Mouse (Mus musculus): Measurements from ENCODE around the gene Gnb3.
A peak's percentile ranks its signal among the peaks of the same experiment; 100 is the strongest.

Gnb3 gene

DNA sequence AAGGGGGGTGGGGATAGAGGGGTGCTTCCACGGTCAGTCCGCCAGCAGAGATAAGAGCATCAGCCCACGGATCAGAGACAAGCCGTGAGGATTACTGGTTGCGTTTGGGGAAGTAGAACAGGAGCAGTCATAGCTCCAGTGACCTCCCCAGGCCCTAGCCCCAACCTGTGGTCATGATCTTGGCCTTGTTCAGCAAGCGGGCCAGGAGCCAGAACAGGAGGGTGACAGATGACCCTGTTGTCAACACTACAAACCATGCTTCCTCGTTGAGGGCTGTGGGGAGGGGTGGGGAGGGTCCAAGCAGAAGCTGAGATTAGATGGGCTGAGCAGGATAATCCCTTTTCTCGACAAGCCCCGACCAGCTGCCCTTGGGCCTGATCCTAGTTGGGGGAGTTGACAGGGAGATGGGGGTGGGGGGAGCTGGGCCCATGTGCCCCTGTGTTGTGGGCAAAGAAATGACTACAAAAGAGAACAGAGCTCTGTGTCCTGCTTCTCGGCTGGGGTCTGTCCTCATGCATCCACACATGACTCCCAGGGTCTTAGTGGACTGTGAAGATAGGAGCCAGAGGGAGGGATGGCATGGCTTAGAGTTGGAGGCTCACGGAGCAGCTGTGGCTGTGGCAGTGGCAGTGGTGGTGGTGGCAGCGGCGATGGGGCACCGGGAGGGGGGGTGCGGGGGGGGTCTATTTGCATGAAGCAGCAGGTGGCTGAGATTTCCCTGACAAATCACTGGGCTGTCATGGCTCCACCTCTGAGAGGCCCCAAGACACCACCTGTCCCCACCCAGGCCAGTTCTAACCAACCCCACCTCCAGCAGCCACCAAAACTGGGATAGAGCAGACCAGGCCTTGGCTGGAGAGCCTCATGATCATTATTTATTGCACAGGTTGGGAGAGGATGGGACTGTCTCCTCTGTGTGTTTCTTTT lies at the start of gene Gnb3:
Gene Gnb3 (minus strand): TSS at position 35 of the 927 bp plus-strand sequence.
- no peak for DNase-seq (ENCODE audit: low read depth in 2 of 2, low spot score in 2 of 2)

DNA sequence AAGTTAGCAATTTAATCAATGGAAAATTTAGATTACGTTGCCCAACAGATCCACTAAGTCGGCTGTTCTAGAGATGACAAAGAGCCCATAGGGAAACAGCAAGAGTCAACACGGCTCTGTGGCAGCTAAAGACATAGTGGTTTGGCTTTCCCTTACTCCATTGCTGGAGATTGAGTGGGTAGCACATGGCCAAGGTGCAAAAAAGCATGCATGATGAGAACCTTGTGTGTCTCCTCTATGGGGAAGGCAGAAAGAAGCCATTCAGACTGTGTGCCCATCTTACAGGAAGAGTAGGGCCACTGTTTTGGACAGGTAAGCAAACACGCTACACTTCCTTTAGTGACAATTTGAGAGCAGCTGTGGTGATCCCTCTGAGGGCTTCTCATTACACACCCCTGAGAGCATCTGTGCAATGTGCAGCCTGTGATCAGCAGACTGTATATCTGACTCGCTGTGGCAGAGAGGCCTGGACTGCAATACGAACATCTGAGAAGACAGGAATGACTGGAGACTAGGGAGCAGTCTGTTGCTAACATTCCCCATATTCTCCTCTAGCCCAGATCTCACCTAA lies 48.6 kb upstream of the Gnb3 start:
- DNase-seq (ENCODE audit: low read depth in 2 of 2, low spot score in 2 of 2): no peak

DNA sequence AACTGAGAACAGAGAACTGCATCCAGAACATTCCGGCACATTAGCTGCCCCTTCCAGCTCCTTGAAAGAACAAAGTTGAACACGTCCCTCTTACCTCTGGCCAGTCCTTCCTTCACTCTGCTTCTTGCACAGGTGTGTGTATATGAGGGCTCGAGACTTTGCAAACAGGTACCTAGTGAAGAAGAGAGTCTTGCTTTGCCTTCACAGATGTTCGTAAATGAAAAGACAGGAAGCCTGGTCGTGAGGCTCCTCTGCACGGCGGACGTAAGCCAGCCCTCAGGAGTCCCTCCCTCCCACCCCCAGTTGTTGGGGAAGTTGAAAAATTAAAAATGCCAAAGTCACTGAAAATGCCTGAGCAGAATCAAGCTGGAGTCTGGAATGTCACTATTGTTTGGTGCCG lies 47.9 kb upstream of the Gnb3 start, which contains the start of gene Cd4:
Gene Cd4 (minus strand): TSS at position 236 of the 400 bp plus-strand sequence.
- DNase-seq (ENCODE audit: low read depth in 2 of 2, low spot score in 2 of 2): no peak

DNA sequence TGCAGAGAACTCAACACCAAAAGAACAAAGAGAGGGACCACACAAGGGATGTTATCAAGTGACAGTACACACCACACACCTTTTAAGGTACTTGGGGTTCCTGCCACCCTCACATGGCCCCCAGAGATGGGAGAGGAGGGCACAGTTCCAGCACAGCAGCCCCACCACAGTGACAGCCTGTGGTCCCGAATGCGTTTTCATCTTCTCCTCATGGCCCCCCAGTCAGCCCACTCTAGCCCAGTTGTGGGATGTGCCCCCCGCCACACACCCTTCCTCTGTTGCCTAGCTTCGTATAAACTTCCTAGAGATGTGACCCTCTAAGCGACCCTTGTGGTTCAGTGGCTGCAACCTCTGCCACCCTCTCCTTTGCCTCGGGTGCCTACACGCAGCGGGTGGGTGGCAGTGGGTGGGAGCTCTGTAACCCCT lies 45.9 kb upstream of the Gnb3 start:
- DNase-seq (ENCODE audit: low read depth in 2 of 2, low spot score in 2 of 2): peak; percentile 59 to 62

DNA sequence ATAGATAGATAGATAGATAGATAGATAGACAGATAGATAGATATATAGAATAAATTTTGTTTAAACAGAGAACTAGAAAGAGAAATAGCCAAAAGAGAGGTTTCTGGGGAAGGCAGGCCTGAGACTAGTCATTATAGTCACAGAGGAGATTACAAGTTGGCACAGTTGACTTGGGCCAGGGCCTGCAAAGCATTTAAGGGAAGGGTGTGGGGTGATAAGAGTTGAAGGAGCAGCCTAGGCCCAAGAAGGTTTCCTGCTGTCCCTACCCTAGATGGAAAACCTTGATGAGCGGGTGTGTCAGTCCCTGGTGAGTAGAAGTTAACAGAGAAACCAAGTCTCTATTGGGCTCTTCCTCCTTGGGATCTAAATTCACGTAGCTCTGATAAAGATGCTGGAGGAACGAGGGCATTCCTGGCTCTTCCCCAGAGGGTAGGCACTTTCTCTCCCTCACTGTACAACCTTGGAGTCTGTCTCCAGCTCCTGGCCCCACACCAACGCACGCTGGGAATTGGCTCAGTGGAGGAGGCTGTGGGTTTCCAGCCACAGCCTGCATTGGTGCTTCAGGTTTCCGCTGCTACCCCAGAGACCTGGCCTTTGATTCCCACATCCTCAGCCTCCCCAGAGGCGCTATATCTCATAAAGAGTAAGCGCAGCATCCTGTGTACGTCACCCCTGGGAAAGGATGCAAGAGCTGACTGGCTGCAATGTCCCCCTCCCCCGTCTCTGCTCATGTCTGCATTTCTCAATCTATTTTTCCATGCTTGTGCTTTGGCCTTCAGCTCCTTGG lies 44.8 kb upstream of the Gnb3 start:
- DNase-seq (ENCODE audit: low read depth in 2 of 2, low spot score in 2 of 2): peak; percentile 52 to 69

DNA sequence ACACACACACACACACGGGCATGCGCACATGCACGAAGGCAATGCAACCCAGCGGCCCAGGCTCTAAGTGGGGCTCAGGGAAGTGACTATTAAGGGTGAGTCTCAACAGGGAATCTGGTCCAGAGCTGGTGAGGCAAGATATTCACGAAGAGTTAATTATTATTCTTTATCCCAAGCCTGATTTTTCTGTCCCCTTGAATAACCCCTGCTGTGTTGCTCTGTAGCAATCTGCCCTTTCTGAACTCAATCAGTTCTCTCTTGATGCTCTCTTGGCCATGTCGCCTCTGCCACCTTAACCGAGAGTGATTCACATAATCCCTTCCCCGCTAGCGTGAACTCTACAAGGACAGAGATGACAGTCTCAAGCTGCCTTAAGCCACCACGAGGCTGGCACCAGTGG lies 43.3 kb upstream of the Gnb3 start:
- no peak for DNase-seq (ENCODE audit: low read depth in 2 of 2, low spot score in 2 of 2)

DNA sequence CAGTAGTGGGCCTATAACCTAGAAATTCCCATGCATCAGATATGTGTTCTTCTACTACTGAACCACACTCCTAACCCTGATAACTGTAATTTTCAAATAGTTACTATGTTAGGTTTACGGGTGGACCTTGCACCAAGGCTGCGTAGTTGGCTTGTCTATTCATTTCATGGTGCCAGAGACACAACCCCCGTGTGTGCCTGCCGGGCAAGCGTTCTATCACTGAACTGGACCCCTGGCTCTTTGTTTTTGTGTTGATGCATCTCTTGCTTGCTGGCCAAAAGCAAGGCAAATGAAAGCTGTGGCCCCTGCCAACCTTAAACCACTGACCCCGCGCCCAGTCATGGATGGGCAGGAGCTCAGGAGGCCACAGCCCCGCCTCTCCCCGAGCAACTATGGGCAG lies 41.7 kb upstream of the Gnb3 start:
- DNase-seq (ENCODE audit: low read depth in 2 of 2, low spot score in 2 of 2): no peak

DNA sequence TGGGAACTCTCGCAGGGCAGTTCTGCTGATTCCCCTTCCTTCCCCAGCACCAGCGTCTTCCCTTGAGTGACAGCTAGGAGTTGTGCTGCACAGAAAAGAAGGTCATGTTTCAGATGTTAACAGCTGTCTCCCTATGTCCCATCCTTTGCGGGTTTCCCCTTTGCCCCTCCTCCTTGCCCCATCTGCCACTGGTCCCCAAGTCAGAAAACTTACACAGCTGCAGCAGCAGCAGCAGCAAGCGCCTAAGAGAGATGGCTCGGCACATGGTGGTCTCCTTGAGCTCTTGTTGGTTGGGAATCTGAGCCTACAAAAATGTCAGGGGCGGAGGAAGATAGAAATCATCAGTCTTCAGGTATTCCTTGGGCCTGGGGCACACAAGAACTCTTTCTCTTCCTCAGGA lies 39.3 kb upstream of the Gnb3 start:
- DNase-seq (ENCODE audit: low read depth in 2 of 2, low spot score in 2 of 2): no peak

DNA sequence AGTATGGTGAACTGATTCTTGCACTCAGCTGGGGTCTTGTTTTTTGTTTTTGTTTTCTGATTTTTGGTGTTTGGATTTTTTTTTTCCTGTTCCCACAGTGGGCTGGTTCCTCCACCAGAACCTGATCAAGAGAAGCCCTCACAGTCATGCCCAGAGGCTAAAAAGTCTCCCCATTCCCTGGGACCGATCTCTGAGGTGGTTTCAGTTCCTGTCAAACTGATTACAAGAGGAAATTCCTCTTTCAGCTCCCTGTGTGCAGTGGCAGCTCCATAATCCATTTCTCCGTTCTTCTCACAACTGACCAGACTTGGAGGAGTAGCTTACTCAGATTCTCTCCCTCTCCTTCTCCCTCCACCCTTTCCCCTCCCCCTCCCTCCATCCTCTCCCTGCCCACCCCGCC lies 34.3 kb upstream of the Gnb3 start:
- DNase-seq (ENCODE audit: low read depth in 2 of 2, low spot score in 2 of 2): no peak

DNA sequence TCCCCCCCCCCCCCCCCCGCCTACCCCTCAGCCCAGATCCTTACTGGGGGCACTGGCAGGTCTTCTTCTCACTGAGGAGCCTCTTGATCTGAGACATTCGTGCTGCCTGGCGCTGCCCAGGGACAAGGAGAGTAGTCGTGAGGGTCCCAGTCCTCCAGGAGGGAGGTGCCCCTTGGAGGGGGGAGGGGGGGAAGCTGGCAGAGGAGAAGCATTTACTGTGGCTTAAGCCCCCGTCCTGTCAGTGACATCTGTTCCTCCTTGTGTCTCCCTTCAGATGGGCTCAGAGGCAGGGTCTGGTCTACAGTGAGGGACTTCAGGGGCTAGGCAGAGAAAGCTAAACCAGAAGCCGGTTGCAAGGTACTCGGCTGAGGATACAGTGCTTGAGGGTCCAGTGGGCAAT lies 26.5 kb upstream of the Gnb3 start:
- no peak for DNase-seq (ENCODE audit: low read depth in 2 of 2, low spot score in 2 of 2)

DNA sequence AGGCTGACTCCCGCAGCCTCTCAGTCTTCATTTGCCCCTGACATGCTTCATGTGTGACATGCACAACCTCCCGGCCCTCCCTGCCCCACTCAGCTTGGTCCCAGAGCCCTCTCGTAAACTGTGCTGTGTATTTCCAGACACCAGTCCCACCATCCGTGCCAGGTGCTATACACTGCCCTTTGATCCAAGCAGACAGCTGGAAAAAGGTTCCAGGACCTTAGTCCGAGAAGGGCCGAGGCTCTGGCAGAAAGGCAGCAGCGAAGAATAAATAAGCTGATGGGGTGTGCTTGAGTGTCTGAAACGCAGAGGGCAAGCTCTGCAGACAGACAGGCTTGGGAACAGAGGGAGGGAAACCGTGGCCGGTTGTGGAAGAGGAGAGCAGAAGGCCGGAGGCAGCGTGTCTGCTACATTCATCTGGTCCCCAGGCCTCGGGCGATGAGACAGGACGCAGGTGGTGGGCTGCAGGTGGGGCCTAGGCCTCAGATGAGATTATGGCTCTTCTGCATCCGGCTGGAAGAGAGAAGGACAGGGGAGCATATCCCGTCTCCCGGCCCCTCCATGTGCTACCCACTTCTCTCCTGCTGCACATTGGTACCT lies 25.8 kb upstream of the Gnb3 start:
- DNase-seq (ENCODE audit: low read depth in 2 of 2, low spot score in 2 of 2): no peak

DNA sequence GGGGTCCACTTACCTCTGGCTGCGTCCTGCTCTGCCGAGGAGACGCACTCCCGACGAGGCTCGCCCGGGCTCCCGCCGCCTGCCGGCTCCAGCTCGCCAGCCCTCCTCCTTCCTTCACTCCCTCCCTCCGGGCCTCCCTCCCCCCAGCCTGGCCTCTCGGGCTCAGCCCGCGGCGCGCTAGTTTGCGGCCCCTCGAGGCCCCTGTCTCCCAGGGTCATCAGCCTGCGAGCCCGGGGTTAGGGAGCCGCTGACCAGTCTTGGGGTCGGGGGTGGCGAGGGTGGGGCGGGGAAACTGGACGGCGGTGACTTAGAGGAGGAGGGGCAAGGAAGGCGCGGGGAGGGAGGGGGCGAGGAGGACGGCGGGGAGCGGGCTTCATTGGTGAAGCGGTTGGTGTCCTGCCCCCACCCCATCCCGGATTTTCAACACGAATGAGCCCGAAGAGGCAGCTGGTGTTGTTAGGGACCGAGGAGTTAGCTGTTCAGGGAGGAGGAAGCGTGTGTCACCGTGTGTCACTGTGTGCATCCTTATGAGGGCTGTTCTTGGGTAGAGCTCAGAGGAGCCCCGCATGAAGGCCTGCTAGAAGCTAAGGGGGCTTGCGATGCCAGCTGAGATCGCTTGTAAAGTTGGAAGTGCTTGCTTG lies 23.7 kb upstream of the Gnb3 start, which contains the start of gene Gpr162:
Gene Gpr162 (minus strand): TSS at position 326 of the 641 bp plus-strand sequence.
- DNase-seq (ENCODE audit: low read depth in 2 of 2, low spot score in 2 of 2): no peak

DNA sequence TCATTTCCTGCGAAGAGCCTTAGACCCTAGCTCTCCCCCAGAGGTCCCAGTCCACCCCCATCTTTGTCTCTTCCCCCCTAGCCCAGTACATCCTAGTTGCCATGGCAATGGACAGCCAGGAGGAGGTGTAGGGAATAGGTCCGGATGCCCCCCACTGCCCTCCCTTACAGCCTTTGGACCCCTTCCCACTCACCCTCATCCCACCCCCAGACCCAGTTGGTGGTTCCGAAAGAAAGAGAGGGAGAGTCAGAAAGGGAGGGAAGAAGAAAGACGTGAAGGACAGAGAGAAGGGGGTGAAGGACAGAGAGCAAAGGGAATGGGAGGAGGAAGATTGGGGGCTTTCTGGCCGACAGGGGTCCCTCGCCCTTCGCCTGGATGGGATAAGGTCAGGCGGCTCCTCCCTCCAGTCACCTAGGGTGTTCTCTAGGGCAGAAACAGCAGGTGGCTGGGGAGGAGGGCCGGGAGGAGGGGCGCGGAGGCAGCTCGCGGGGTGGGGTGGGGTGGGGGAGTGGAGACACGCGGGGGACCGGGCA lies 23.1 kb upstream of the Gnb3 start:
- DNase-seq (ENCODE audit: low read depth in 2 of 2, low spot score in 2 of 2): no peak

DNA sequence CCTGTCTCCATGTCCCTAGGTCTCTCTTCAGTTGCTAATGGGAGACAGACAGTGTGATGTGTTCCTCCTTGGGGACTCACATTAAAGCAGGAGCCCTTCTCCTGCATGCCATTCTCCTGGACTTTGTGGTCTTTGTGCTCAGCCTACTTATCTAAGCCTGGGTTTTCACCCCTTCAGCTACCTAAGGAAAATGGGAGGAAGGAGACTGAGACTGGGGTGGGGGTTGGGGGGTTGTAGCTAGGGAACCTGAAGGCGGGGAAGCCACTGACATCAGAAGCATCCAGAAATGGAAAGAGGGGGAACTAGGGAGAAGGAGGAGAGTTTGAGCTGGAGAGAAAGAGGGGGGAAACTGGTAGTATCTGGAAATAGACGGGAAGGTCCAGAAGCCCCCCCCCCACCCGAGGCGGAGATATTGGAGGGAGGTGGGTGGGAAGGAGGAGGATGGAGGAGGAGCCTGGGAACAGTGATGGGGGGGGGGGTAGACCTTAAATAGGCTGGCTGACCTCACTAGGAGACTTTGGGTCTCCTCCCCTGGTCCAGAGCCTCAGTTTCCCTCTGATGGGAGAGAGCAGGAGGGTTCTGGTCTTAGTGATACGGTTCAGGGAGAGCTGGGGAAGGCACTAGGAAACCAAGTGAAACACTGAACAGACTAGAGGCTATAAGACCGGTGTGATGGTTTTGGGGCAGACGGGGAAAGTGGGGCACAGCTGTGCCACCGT lies 22.5 kb upstream of the Gnb3 start:
- DNase-seq (ENCODE audit: low read depth in 2 of 2, low spot score in 2 of 2): no peak

DNA sequence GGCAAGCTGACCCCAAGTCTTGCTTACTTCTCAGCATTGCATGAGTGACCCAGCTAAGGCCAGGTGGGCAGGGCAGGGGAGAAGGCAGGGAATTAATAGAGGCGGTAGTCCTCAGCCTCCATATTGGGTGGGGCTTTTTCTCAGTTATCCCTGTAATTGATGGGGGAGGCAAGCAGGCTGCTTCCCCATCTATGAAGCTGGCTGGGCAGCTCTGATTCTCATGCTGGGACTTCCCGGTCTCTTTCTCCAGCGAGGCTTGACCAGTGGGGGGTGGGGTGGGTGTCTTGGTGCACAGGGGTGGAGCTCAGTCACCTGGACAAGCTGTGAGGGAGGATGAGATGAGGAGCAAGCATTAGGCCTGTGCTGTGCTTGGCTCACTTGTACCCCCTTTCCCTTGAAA lies 21.7 kb upstream of the Gnb3 start:
- no peak for DNase-seq (ENCODE audit: low read depth in 2 of 2, low spot score in 2 of 2)

DNA sequence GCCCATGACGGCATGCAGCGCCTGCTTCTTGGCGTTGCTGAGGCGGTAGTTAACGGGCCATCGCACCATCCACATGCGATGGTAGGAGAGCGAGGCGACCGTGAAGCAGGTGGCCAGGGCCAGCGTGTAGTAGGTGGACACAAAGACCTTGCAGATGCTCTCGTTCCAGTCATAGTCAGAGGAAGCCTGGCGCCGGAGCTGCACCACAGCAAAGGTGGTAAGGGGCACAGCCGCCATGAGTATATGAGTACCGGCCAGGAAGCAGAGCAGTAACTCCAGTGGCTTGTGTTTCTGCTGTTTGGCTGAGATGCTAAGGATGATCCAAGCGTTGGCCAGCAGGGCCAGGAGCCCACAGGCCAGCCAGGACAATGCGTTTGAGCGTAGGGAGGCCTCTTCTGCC lies 21.2 kb upstream of the Gnb3 start:
- DNase-seq (ENCODE audit: low read depth in 2 of 2, low spot score in 2 of 2): no peak

DNA sequence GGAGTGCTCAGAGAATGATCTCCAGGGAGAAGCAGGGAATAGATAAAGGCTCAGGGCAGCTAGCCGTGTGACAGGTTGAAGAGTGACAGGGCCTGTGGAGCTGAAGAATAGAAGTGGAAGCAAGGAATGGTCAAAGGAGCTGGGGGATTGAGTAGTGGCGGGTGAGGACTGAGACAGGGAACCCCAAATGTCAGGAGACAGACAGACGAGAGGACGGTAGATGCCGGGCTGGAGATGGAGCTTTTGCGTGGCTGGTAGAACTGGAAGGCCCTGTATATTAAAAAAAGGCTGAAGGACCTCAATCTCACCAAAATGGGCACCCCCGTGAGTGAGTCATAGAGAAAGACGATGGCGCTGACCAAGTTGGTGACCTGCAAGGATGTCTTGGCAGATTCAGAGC lies 20.4 kb upstream of the Gnb3 start:
- no peak for DNase-seq (ENCODE audit: low read depth in 2 of 2, low spot score in 2 of 2)

DNA sequence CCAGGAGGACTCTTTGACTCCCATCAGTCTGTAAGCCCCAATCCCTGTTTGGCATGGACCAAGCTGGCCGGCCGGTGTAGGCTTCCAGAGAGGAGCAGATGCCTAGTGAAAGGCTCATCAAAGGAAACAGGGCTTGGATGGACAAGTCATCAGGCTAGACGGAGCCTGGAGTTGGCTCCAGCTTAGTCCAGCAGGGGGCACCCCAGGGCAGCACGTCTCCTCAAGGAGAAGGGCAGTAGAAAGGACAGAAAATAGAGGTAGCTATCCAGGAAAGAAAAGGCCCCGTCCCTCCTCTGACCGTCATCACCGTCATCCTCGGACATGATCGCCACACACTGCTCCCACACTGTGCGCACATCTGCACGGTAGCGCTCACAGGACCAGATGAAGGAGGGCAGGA lies 19.6 kb upstream of the Gnb3 start:
- DNase-seq (ENCODE audit: low read depth in 2 of 2, low spot score in 2 of 2): peak; percentile 81 to 88

DNA sequence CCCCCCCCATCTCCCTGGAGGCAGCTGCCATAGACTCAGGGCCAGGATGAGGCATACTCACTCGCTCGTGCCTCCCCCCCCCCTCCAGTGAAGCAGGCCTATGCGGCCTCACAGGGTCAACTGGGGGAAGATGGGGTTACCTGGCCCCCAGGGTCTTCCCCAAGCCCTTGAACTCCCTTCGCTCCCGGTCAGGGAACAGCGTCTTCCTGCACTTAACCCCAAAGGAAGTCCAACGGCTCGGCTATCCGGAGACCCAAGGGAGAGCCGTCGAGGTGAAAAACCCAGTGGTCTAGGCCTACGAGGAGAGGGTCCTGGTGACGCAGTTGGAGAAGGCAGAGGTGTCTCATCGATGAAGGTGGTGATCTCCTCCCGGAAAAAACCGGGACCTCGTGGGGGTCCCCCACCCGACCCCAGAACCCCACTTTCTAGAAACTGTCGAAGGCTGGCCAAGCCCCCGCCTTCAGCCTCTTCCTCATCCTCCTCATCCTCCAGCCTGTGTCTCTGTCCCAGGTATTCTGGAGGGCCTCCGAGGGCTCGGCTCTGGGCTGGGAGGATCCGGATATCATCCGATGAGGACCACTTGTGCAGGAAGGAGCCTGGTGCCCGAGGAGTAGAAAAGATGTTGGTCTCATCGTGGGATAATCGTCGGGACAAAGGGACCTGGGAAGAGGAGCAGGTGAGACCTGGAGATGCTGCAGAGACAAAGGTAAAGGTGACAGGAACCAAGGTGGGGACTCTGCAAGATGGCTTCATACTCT lies 18.7 kb upstream of the Gnb3 start:
- DNase-seq (ENCODE audit: low read depth in 2 of 2, low spot score in 2 of 2): no peak
